Mouse (Mus musculus) lung, embryonic 15.5 days (tissue): ENCODE results near the gene Pfdn4. TPM values are rescaled to one million over a fixed set of nuclear protein-coding genes. Genes with fewer than 3 reads are reported as not detected.

Experiments used
- ATAC-seq: fragments of 200-750 bp; cut with Nextera tagmentation; 2 replicates; pipeline ENCODE4 v1.8.0; 2017; ENCODE audit warnings: moderate number of reproducible peaks, borderline replicate concordance; ENCODE audit not compliant: low FRiP score, low TSS enrichment; ENCODE audit errors: extremely low read depth
- H3K27ac ChIP-seq: fragments of 300-500 bp; sonication (generic); 2 replicates; pipeline ENCODE4 v1.5.1; 2015; ENCODE audit warnings: moderate library complexity, mild to moderate bottlenecking, inconsistent platforms
- H3K27me3 ChIP-seq: fragments of 300-500 bp; sonication (generic); 2 replicates; pipeline ENCODE4 v1.6.1; 2015; ENCODE audit warnings: inconsistent platforms
- H3K36me3 ChIP-seq: fragments of 300-500 bp; sonication (generic); 2 replicates; pipeline ENCODE4 v1.6.1; 2015; ENCODE audit warnings: inconsistent platforms
- H3K4me1 ChIP-seq: fragments of 300-500 bp; sonication (generic); 2 replicates; pipeline ENCODE4 v1.6.1; 2015; ENCODE audit warnings: inconsistent platforms
- H3K4me2 ChIP-seq: fragments of 300-500 bp; sonication (generic); 2 replicates; pipeline ENCODE4 v1.6.1; 2015; ENCODE audit warnings: inconsistent platforms, mild to moderate bottlenecking, moderate library complexity
- H3K4me3 ChIP-seq: fragments of 300-500 bp; sonication (generic); 2 replicates; pipeline ENCODE4 v1.5.1; 2015; ENCODE audit warnings: mild to moderate bottlenecking, inconsistent platforms
- H3K9ac ChIP-seq: fragments of 300-500 bp; sonication (generic); 2 replicates; pipeline ENCODE4 v1.6.1; 2015; ENCODE audit warnings: inconsistent platforms
- H3K9me3 ChIP-seq: fragments of 300-500 bp; sonication (generic); 2 replicates; pipeline ENCODE4 v1.6.1; 2016; ENCODE audit warnings: inconsistent platforms
- WGBS: fragments of 180-500 bp; shearing (Covaris S2); methylation state at CpG from one replicate; pipeline ENCODE4 v1.1.7; 2015; 5-methylcytosine and 5-hydroxymethylcytosine counted together
- polyA plus RNA-seq: library from polyadenylated mRNA; unstranded; fragments of >200 nt; fragmentation: Nextera tagmentation; extraction: Ambion mirVana; gene quantifications from 2 replicates; pipeline ENCODE4 v1.2.1, GENCODE M21; 2015

The Pfdn4 gene
- polyA plus RNA-seq, 1 experiment from 2014 or later, result 69.3 TPM

DNA sequence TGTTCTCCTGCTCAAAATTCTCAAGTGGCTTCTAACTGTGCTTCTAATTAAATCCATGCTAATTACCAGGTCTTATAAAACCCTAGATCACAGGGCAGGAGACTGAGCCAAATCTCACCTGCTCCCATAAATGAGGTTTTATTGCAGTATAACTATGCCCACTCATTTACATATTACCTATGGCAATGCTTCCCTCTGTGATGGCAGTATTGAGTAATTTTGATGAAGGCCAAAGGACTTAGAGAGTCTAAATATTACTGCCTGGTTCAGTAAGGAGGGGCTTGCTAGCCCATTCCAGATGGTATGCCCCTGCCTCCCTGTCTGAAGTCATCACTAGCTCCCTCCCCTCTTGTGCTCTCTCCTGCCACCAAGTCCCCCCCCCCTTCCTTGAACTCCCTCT, 39.6 kb downstream of the Pfdn4 start:
- H3K27me3 ChIP-seq, result no peaks in the 10 kb centered on the region
- no peaks in the 10 kb centered on the region for H3K4me1 ChIP-seq
- H3K9me3 ChIP-seq, result no peaks in the 10 kb centered on the region
- ATAC-seq, result no peak
- no peak overlapping the region for H3K27ac ChIP-seq
- H3K4me2 ChIP-seq, result no peak overlapping the region
- H3K9ac ChIP-seq, result no peak overlapping the region
- no peaks in the 10 kb centered on the region for H3K36me3 ChIP-seq
- no peak overlapping the region for H3K4me3 ChIP-seq

DNA sequence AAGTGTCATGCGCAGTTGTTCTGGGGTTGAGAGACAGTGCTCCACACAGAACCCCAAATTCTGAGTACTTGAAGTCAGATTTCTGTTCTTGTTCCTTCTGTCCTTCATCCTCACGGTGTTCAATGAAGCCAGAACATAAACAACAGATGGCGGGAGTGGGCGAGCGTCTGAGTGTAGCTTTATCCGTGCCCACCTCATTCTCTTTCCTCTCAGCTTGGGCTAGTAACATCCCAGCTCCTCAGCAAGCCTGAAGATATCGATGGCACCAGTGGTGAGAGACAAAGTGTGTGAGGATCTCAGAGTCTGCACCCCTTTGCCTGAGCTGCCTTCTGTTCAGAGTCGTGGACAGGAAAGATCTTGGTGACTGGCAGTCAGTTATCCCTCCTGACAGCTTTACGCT, 43.0 kb downstream of the Pfdn4 start:
- 75% methylated on average over 9 of the region's 9 CpGs for WGBS

GRCm38 (mm10) chr2:170543625-170544024, 47.4 kb downstream of the Pfdn4 start:
- Histone ChIP-seq H3K36me3 (no peaks in the 10 kb centered on the region), H3K27me3 (no peaks in the 10 kb centered on the region), H3K9me3 (no peaks in the 10 kb centered on the region), H3K4me2 (no peak overlapping the region), H3K4me1 (0 out of 2 replicates have a peak, but pooled peaks cover 7% of the 10 kb centered on the region), H3K9ac (no peak overlapping the region), H3K4me3 (no peak overlapping the region), H3K27ac (no peak overlapping the region)
- WGBS, result 53% methylated on average over 5 of the region's 5 CpGs
- no peak for ATAC-seq

More for the DNA sequence above, 43.0 kb downstream of the Pfdn4 start:
- H3K9me3 ChIP-seq, result no peaks in the 10 kb centered on the region
- ATAC-seq, result no peak
- H3K27me3 ChIP-seq, result no peaks in the 10 kb centered on the region
- H3K4me2 ChIP-seq, result no peak overlapping the region
- H3K9ac ChIP-seq, result no peak overlapping the region
- no peak overlapping the region for H3K27ac ChIP-seq
- no peak overlapping the region for H3K4me3 ChIP-seq
- H3K36me3 ChIP-seq, result no peaks in the 10 kb centered on the region
- no peaks in the 10 kb centered on the region for H3K4me1 ChIP-seq

DNA sequence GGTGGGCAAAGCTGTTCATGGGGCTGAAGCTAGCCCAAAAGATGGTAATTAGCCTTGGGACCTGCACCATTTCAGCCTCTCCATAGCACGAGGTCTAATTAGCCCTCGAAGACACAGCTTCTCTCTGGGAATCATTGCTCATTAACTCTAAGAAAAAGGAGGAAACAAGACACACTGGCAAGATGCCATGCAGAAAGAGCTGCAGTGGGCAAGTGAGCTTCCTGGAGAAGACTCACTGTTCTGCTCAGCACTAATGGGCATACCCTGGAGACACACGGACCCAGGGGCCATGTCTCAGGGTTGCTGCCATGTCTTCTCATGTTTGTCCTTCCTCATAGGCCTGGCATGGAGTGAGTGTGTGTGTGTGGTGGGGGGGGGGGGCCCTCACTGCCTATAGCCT, 47.9 kb downstream of the Pfdn4 start:
- no peak for ATAC-seq
- H3K4me3 ChIP-seq, result no peak overlapping the region
- WGBS, result 71% methylated on average over 3 of the region's 3 CpGs
- H3K9ac ChIP-seq, result no peak overlapping the region
- H3K9me3 ChIP-seq, result no peaks in the 10 kb centered on the region
- H3K4me2 ChIP-seq, result no peak overlapping the region
- 0 out of 2 replicates have a peak, but pooled peaks cover 7% of the 10 kb centered on the region for H3K4me1 ChIP-seq
- H3K27ac ChIP-seq, result no peak overlapping the region
- no peaks in the 10 kb centered on the region for H3K27me3 ChIP-seq
- H3K36me3 ChIP-seq, result no peaks in the 10 kb centered on the region

DNA sequence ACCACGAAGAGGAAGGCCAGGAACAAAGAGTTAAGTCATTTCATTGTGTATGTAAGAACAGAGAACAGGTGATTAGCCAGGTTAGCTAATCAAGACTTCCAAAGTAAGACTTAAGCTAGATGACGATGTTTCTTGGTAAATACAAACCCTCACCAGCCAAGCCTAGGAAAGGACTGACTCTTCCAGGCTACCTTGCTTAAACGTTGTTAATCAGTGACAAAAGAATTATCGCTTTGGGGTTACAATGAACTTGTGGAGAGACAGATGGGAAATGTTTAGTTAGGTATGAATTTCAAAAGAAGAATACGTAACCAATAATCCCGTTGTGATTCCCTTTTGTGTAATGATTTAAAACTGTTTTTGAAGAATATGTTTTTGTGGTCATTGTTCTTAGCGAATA, 48.7 kb downstream of the Pfdn4 start:
- no peaks in the 10 kb centered on the region for H3K9me3 ChIP-seq

GRCm38 (mm10) chr2:170545745-170546144, 49.5 kb downstream of the Pfdn4 start:
- Histone ChIP-seq H3K27ac (no peak overlapping the region), H3K4me1 (peaks cover 13% of the 10 kb centered on the region; the same call in 1 of the 2 replicates), H3K27me3 (no peaks in the 10 kb centered on the region), H3K9ac (no peak overlapping the region), H3K36me3 (no peaks in the 10 kb centered on the region), H3K4me3 (no peak overlapping the region), H3K4me2 (no peak overlapping the region), H3K9me3 (no peaks in the 10 kb centered on the region)
- ATAC-seq, result no peak
- WGBS, result 37% methylated on average over 4 of the region's 4 CpGs

More for the DNA sequence above, 48.7 kb downstream of the Pfdn4 start:
- Histone ChIP-seq H3K27me3 (no peaks in the 10 kb centered on the region), H3K4me2 (no peak overlapping the region), H3K4me3 (no peak overlapping the region), H3K36me3 (no peaks in the 10 kb centered on the region), H3K4me1 (0 out of 2 replicates have a peak, but pooled peaks cover 12% of the 10 kb centered on the region), H3K27ac (no peak overlapping the region), H3K9ac (no peak overlapping the region)
- no peak for ATAC-seq
- 75% methylated on average over 7 of the region's 7 CpGs for WGBS

DNA sequence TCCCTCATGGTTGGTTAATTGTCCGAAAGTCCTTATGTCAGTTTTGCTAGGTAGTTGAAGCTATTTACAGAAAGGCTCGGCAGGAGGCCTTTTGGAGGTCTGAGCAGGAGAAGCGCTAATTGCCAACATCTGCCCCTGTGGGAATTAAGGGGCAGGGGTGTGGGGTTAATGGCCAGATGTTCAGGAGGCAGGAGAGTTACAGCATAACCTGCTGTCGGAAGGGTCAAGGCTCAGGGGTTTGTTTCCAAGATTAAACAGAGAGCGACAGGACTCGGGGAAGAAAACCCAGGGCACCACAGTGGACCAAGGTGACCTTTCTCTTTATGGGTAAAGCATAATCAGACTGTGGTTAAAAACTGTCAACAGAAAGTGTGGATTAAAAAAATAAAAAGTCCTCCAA, 51.3 kb downstream of the Pfdn4 start:
- Histone ChIP-seq H3K4me2 (no peak overlapping the region), H3K36me3 (no peaks in the 10 kb centered on the region), H3K4me1 (peaks cover 17% of the 10 kb centered on the region; the same call in 1 of the 2 replicates), H3K9me3 (no peaks in the 10 kb centered on the region), H3K27me3 (no peaks in the 10 kb centered on the region), H3K9ac (no peak overlapping the region), H3K4me3 (no peak overlapping the region), H3K27ac (no peak overlapping the region)
- no peak for ATAC-seq
- 47% methylated on average over 6 of the region's 6 CpGs for WGBS

DNA sequence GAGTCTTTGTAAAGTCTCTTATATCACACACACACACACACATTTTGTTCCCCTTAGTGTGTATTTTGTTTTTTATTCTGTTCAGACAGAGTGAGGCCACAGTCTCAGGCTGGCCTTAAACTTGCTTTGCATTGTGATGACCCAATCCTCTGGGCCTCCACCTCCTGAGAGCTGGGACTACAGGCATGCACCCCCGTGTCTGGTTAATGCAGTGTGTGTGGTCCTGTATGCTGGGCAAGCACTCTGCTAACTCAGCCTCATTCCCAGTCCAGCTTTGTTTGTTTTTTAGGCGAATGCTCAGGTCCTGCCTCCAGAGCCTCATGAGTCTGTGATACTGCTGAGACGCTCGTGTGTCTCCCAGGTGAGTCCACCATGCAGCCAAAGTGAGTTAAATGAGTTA, 51.8 kb downstream of the Pfdn4 start:
- H3K9me3 ChIP-seq, result no peaks in the 10 kb centered on the region
- no peak overlapping the region for H3K9ac ChIP-seq
- 31% methylated on average over 4 of the region's 4 CpGs for WGBS
- peaks cover 17% of the 10 kb centered on the region; the same call in 1 of the 2 replicates for H3K4me1 ChIP-seq
- H3K27me3 ChIP-seq, result no peaks in the 10 kb centered on the region
- H3K36me3 ChIP-seq, result no peaks in the 10 kb centered on the region
- H3K4me3 ChIP-seq, result no peak overlapping the region
- ATAC-seq, result no peak
- H3K4me2 ChIP-seq, result no peak overlapping the region
- H3K27ac ChIP-seq, result no peak overlapping the region

GRCm38 (mm10) chr2:170549146-170549545, 52.9 kb downstream of the Pfdn4 start:
- WGBS, result 73% methylated on average over 2 of the region's 2 CpGs
- no peak for ATAC-seq
- Histone ChIP-seq H3K27me3 (no peaks in the 10 kb centered on the region), H3K4me3 (no peak overlapping the region), H3K9me3 (no peaks in the 10 kb centered on the region), H3K4me2 (no peak overlapping the region), H3K9ac (no peak overlapping the region), H3K36me3 (no peaks in the 10 kb centered on the region), H3K27ac (no peak overlapping the region), H3K4me1 (peaks cover 17% of the 10 kb centered on the region; the same call in 1 of the 2 replicates)

- peaks cover 17% of the 10 kb centered on the region; the same call in 1 of the 2 replicates for H3K4me1 ChIP-seq
- H3K27ac ChIP-seq, result peak overlapping the region; percentile 63
- peak; percentile 86 for ATAC-seq
These were observed 54.0 kb downstream of the Pfdn4 start for GRCm38 (mm10) chr2:170550240-170550639.

GRCm38 (mm10) chr2:170552088-170552487, 55.9 kb downstream of the Pfdn4 start:
- no peak overlapping the region for H3K4me3 ChIP-seq
- H3K4me2 ChIP-seq, result no peak overlapping the region
- peaks cover 14% of the 10 kb centered on the region; the same call in 1 of the 2 replicates for H3K4me1 ChIP-seq
- no peak for ATAC-seq
- H3K27ac ChIP-seq, result no peak overlapping the region
- no peaks in the 10 kb centered on the region for H3K36me3 ChIP-seq
- no peaks in the 10 kb centered on the region for H3K9me3 ChIP-seq
- H3K27me3 ChIP-seq, result no peaks in the 10 kb centered on the region
- no peak overlapping the region for H3K9ac ChIP-seq
- 68% methylated on average over 7 of the region's 7 CpGs for WGBS

More at GRCm38 (mm10) chr2:170550240-170550639, 54.0 kb downstream of the Pfdn4 start:
- 29% methylated on average over 5 of the region's 5 CpGs for WGBS
- H3K4me3 ChIP-seq, result no peak overlapping the region
- no peak overlapping the region for H3K4me2 ChIP-seq
- no peak overlapping the region for H3K9ac ChIP-seq
- H3K27me3 ChIP-seq, result no peaks in the 10 kb centered on the region
- H3K9me3 ChIP-seq, result no peaks in the 10 kb centered on the region
- H3K36me3 ChIP-seq, result no peaks in the 10 kb centered on the region

DNA sequence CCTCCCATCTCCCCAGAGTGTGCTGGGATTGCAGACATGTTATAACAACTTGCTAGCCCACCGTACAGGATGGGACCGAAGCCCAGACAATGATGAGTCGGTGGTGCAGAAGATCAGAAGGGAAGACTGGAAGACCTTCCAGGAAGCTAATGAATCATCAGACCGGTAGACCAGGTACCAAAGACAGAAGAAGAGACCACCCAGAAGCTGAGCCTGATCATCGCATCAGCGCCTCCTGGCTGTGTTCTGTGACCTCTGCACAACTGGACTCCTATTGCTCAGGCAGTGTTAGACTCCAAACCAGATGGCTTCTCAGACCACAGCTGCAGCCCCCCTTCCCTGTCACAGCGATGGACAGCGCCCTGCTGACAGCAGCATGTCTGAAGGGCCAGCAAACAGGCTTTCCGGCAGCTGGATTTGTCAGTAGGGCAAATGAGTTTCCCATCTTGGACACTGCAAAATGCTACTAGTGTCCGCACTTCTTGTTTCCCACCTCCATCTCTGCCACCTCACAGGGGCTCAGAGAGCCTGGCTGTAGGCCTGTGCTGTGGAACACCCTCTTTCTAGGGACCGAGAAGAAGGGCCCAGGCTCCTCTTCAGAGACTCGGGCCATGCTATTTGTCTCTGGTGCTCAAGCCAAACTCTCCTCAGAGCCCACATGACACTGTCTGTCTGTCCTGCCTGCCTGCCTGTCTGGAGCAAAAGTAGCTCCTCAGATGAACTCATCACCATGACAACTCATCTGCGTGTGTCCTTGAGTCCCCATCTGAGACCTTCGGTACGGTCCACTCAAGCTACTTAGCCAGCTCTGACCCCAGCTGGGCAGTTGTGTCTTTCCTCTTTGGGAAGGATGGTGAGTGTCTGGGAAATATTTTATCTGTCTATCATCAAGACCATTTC, 68.0 kb downstream of the Pfdn4 start:
- Histone ChIP-seq H3K4me3 (no peak overlapping the region), H3K9ac (no peak overlapping the region), H3K4me2 (no peak overlapping the region), H3K27ac (no peak overlapping the region), H3K36me3 (no peaks in the 10 kb centered on the region), H3K27me3 (no peaks in the 10 kb centered on the region), H3K4me1 (no peaks in the 10 kb centered on the region), H3K9me3 (no peaks in the 10 kb centered on the region)
- WGBS, result 60% methylated on average over 15 of the region's 15 CpGs
- no peak for ATAC-seq
